Mouse (Mus musculus): ENCODE results near the gene Ppp1r16b. TPM values are rescaled to one million over a fixed set of nuclear protein-coding genes. Genes with fewer than 3 reads are reported as not detected.

Ppp1r16b gene
- 82.0 TPM for total RNA-seq (2023)

GRCm38 (mm10) chr2:158665098-158665497 is at the start of gene Ppp1r16b:
Ppp1r16b (plus strand) TSS chr2:158665398.

GRCm38 (mm10) chr2:158624718-158625222 is 40.4 kb upstream of the Ppp1r16b start, which contains the start of gene Actr5:
Actr5 (plus strand) TSS chr2:158624888.

GRCm38 (mm10) chr2:158767742-158768339 is 102.6 kb downstream of the Ppp1r16b start, which contains the start of gene Fam83d:
Fam83d (plus strand) TSS chr2:158768093.

GRCm38 (mm10) chr2:158794494-158795004 is 129.4 kb downstream of the Ppp1r16b start, which contains the start of gene Dhx35:
Dhx35 (plus strand) TSS chr2:158794807.

Other genes with a start within 250 kb of the Ppp1r16b start
- gene Adig, start 162.8 kb upstream of the Ppp1r16b start, total RNA-seq (2023), result not detected
- gene Arhgap40, start 152.6 kb upstream of the Ppp1r16b start, total RNA-seq (2023), result not detected
- gene Slc32a1, start 54.6 kb upstream of the Ppp1r16b start, total RNA-seq (2023), result not detected
- gene Actr5, start 40.5 kb upstream of the Ppp1r16b start, total RNA-seq (2023), result 56.2 TPM
- gene Fam83d, start 102.7 kb downstream of the Ppp1r16b start, total RNA-seq (2023), result 3.0 TPM
- 38.8 TPM for gene Dhx35, start 129.4 kb downstream of the Ppp1r16b start, total RNA-seq (2023)

Data from CD4-positive naive resting alpha-beta T cell, adult 76 days (primary cell).